Mouse (Mus musculus) MEL (cell line): ENCODE measurements at regions not wholly inside any gene's neighbourhood (a gene's known extent, or its start where the extent isn't known, plus 50 kb on each side); places are given as distances from the start of the nearest gene placed in this dataset.

Experiments used
- CTCF ChIP-seq, 3 experiments: IDR thresholded peaks in 2 of 3; conservative IDR thresholded peaks in 1 of 3; 2 replicates each; pipeline ENCODE4 v1.5.1; 2011 to 2012; ENCODE audit warnings: low read length in 3 of 3, low read depth in 2 of 3, mild to moderate bottlenecking in 2 of 3, improper control_type of control experiment in 1 of 3, inconsistent platforms in 1 of 3, mixed read lengths in 1 of 3, moderate library complexity in 1 of 3; ENCODE audit not compliant: control insufficient read depth in 1 of 3, insufficient read depth in 1 of 3, poor library complexity in 1 of 3, severe bottlenecking in 1 of 3
- EP300 ChIP-seq, 2 experiments: IDR thresholded peaks; 2 replicates each; pipeline ENCODE4 v1.6.1; 2011; ENCODE audit warnings: improper control_type of control experiment in 2 of 2, low read length in 2 of 2, low read depth in 1 of 2, mild to moderate bottlenecking in 1 of 2
- GABPA ChIP-seq: IDR thresholded peaks from 2 replicates; pipeline ENCODE4 v1.6.1; 2012; ENCODE audit warnings: low read depth, mild to moderate bottlenecking, inconsistent platforms, low read length, improper control_type of control experiment, moderate library complexity
- GATA1 ChIP-seq: IDR thresholded peaks from 2 replicates; pipeline ENCODE4 v1.6.1; 2011; ENCODE audit warnings: low read depth, low read length, improper control_type of control experiment
- KAT2A ChIP-seq: conservative IDR thresholded peaks from 2 replicates; pipeline ENCODE4 v1.6.1; 2012; ENCODE audit warnings: low read depth, low read length, improper control_type of control experiment, inconsistent platforms
- MAZ ChIP-seq: IDR thresholded peaks from 2 replicates; pipeline ENCODE4 v1.6.1; 2012; ENCODE audit warnings: low read depth, mild to moderate bottlenecking, inconsistent platforms, low read length, improper control_type of control experiment
- POLR2A ChIP-seq, 2 experiments: IDR thresholded peaks; 2 replicates each; pipeline ENCODE4 v1.6.1; 2011 to 2012; ENCODE audit warnings: low read length in 2 of 2, mild to moderate bottlenecking in 2 of 2, control low read depth in 1 of 2, improper control_type of control experiment in 1 of 2, low read depth in 1 of 2, moderate library complexity in 1 of 2; ENCODE audit not compliant: control insufficient read depth in 1 of 2, insufficient read depth in 1 of 2, poor library complexity in 1 of 2
- SIN3A ChIP-seq: IDR thresholded peaks from 2 replicates; pipeline ENCODE4 v1.6.1; 2012; ENCODE audit warnings: low read length, improper control_type of control experiment, inconsistent platforms
- USF1 ChIP-seq: IDR thresholded peaks from 2 replicates; pipeline ENCODE4 v1.6.1; 2014; ENCODE audit warnings: low read depth, mild to moderate bottlenecking, inconsistent platforms, low read length, improper control_type of control experiment, moderate library complexity
- ZKSCAN1 ChIP-seq: IDR thresholded peaks from 2 replicates; pipeline ENCODE4 v1.6.1; 2012; ENCODE audit warnings: low read depth, mild to moderate bottlenecking, inconsistent platforms, low read length, improper control_type of control experiment, moderate library complexity
- ZNF384 ChIP-seq: IDR thresholded peaks from 2 replicates; pipeline ENCODE4 v1.6.1; 2012; ENCODE audit warnings: low read depth, mild to moderate bottlenecking, inconsistent platforms, low read length, improper control_type of control experiment

- TF ChIP-seq KAT2A: no peak
- no peak for TF ChIP-seq CTCF (IDR thresholded peaks at IDR 0.05 in 2 of 3, conservative IDR thresholded peaks at IDR 0.05 in 1 of 3; ENCODE audit: control insufficient read depth in 1 of 3, insufficient read depth in 1 of 3, low read depth in 2 of 3, low read length in 3 of 3, poor library complexity in 1 of 3, severe bottlenecking in 1 of 3)
- TF ChIP-seq SIN3A: no peak
- no peak for TF ChIP-seq MAZ
- TF ChIP-seq ZNF384: no peak
- TF ChIP-seq ZKSCAN1: no peak
- no peak for TF ChIP-seq POLR2A (IDR thresholded peaks at IDR 0.05; ENCODE audit: control insufficient read depth in 1 of 2, insufficient read depth in 1 of 2, low read depth in 1 of 2, low read length in 2 of 2, poor library complexity in 1 of 2)
- no peak for TF ChIP-seq GATA1
- no peak for TF ChIP-seq GABPA
- no peak for TF ChIP-seq EP300 (IDR thresholded peaks at IDR 0.05; ENCODE audit: low read depth in 1 of 2, low read length in 2 of 2)
- no peak for TF ChIP-seq USF1
Measured at GRCm38 (mm10) chr1:193905711-193906110, 535.6 kb upstream of the Camk1g start.
